Mouse (Mus musculus): ENCODE measurements around the gene Tmem221.

DNA sequence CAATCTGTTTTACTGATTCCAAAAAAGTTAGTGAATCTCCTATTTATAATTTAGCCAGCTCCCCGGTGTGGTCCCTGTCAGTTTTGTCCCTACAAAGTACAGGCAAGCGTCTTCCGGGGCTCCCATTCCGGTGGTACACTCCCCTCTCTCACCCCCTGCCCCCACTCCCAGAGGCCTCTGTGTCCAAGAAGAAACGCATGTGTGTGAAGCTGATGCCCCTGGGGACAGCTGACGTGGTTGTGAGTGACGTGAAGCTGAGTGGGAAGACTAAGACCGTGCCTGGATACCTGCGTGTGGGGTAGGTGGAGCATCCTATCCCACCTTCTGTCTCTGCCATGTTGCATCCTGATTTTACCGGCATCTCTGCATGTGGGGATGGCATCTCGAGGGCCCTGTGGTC is 13.6 kb downstream of the Tmem221 start:
- TF ChIP-seq CTCF (IDR thresholded peaks at IDR 0.05; ENCODE audit: low read depth, low read length) (no peak), TAL1 (conservative IDR thresholded peaks at IDR 0.05; ENCODE audit: low read depth, low read length) (no peak), GATA1 (IDR thresholded peaks at IDR 0.05; ENCODE audit: borderline replicate concordance, low read length) (no peak), POLR2AphosphoS5 (IDR thresholded peaks at IDR 0.05; ENCODE audit: insufficient replicate concordance, low read depth, low read length) (no peak)

Data from G1E (cell line).